Mouse (Mus musculus) lung, postnatal 0 days (tissue): Measurements from ENCODE around the gene Fam221b. TPM values are rescaled to one million over a fixed set of nuclear protein-coding genes. Genes with fewer than 3 reads are reported as not detected.

ENCODE experiments used
- ATAC-seq: fragments of 200-750 bp; cut with Nextera tagmentation; 2 replicates; pipeline ENCODE4 v1.8.0; 2017; ENCODE audit warnings: moderate library complexity
- DNase-seq: peaks from one replicate; pipeline ENCODE4 v3.0.0-alpha.2; 2016; ENCODE audit warnings: low spot score
- H3K27ac ChIP-seq: fragments of 300-500 bp; sonication (generic); 2 replicates; pipeline ENCODE4 v1.5.1; 2014; ENCODE audit warnings: antibody characterized with exemption, mild to moderate bottlenecking, low read length, mixed read lengths
- H3K27me3 ChIP-seq: fragments of 300-500 bp; sonication (generic); replicated peaks from 2 replicates; pipeline ENCODE4 v1.6.1; 2014; ENCODE audit warnings: low read length, mixed read lengths; ENCODE audit not compliant: insufficient read depth
- H3K36me3 ChIP-seq: fragments of 300-500 bp; sonication (generic); 2 replicates; pipeline ENCODE4 v1.6.1; 2014; ENCODE audit warnings: low read length, mixed read lengths; ENCODE audit not compliant: insufficient read depth
- H3K4me1 ChIP-seq: fragments of 300-500 bp; sonication (generic); 2 replicates; pipeline ENCODE4 v1.6.1; 2014; ENCODE audit warnings: antibody characterized with exemption, low read depth, low read length, mixed read lengths; ENCODE audit not compliant: insufficient read depth
- H3K4me2 ChIP-seq: fragments of 300-500 bp; sonication (generic); replicated peaks from 2 replicates; pipeline ENCODE4 v1.6.1; 2014; ENCODE audit warnings: low read depth, mild to moderate bottlenecking, low read length, moderate library complexity, mixed read lengths
- H3K4me3 ChIP-seq: fragments of 300-500 bp; sonication (generic); 2 replicates; pipeline ENCODE4 v1.5.1; 2014; ENCODE audit warnings: low read depth, low read length
- H3K9ac ChIP-seq: fragments of 300-500 bp; sonication (generic); replicated peaks from 2 replicates; pipeline ENCODE4 v1.6.1; 2014; ENCODE audit warnings: low read depth, mild to moderate bottlenecking
- H3K9me3 ChIP-seq: fragments of 300-500 bp; sonication (generic); 2 replicates; pipeline ENCODE4 v1.6.1; 2016; ENCODE audit warnings: low read length, mixed read lengths
- CTCF ChIP-seq: IDR thresholded peaks from 2 replicates; pipeline ENCODE4 v1.5.1; 2016; ENCODE audit warnings: antibody characterized with exemption, mild to moderate bottlenecking
- EP300 ChIP-seq: IDR thresholded peaks from 2 replicates; pipeline ENCODE4 v1.6.1; 2016; ENCODE audit warnings: antibody characterized with exemption, mild to moderate bottlenecking, control low read depth
- WGBS: fragments of 180-500 bp; shearing (Covaris S2); extraction: QIAGEN DNeasy Blood & Tissue Kit; methylation state at CpG from one replicate; pipeline ENCODE4 v1.1.7; 2014; 5-methylcytosine and 5-hydroxymethylcytosine counted together
- polyA plus RNA-seq: library from polyadenylated mRNA; unstranded; fragments of >200 nt; fragmentation: Nextera tagmentation; extraction: Ambion mirVana; gene quantifications from 2 replicates; pipeline ENCODE4 v1.2.1, GENCODE M21; 2015

The Fam221b gene
- polyA plus RNA-seq, 1 experiment from 2014 or later = 2.5 TPM

DNA sequence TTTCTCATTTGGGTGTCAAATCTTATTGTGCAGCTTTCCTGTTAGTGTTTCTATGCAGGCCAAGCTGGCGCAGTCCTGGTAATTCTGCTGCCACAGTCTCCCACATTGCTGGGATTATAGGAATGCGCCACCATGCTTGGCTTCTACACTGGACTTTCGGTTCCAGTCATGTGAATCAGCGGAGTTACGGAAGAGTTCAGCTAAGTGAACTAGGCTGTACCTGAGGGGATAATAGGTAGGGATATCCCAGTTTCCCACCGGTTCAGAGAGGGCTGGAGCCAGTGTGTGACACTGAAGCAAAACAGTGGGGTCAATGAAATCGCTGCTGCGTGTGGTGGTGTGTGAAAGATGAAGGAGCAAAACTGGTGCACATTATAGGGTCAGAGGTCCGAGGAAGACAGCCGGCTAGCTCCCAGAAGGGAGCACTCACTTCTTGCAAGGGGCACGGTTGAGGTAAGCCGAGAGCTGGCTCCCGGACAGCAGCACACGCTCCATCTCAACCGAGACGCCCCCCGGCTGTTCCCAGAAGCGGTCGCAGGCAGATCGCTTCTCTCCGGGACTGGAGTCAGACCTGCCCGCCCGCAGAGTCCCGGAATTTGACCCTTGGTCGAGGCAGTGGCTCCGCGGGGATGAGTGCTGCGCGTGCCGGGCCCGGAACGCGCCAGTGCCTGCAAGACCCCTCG lies 13.1 kb downstream of the Fam221b start:
- 11% methylated on average over 23 of the region's 34 CpGs for WGBS
- H3K27me3 ChIP-seq = no peaks in the 10 kb centered on the region
- no peaks in the 10 kb centered on the region for H3K36me3 ChIP-seq
- H3K4me2 ChIP-seq = peak overlapping the region; percentile 83
- no peak for TF ChIP-seq EP300
- TF ChIP-seq CTCF = no peak; the same call in 1 of the 2 replicates
- H3K4me1 ChIP-seq = peaks cover 5% of the 10 kb centered on the region; the same call in 1 of the 2 replicates
- no peaks in the 10 kb centered on the region for H3K9me3 ChIP-seq
- ATAC-seq (peak; percentile 16), DNase-seq (no peak)
- H3K27ac ChIP-seq = peak overlapping the region; percentile 86
- H3K4me3 ChIP-seq = peak overlapping the region; percentile 61
- peak overlapping the region; percentile 66 for H3K9ac ChIP-seq

DNA sequence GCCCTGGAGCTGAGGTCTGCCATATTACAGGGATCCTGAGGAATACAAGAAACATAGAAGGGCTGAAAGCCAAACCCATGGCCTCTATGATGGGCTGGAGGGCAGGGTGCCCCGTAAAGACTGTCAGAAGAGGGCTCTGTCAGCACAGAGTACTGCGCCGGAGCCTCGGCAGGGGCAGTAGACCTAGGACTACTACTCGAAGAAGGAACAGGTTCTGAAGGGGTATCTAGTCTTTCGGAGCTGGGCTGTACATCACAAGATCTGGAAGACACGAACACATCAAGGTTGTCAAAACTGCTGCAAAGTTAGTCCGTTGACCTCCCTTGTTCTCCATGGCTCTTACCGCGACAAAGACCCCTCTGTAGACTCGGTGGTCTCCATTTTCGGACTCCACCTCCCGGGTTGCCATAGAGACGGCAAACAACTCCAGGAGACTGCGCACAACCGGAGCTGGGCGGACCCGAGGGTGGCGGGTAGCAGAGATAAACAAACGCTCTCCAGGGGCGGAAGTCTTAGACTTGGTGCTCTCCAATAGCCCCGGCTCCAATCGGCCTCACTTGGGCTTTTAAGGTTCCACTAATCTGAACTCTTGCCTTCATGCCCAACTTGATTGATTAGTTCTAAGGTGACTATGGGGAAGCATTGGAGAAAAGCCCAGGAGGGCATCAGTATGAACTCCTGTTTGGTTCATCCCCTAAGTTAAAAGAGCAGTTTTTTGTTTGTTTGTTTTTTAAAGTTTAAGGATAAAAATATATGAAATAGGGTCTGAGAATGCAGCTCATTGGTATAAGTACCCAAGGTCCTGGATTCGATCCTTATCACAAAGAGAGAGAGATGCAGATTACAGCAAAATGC lies 15.6 kb downstream of the Fam221b start, which contains the start of gene Spag8:
Gene Spag8 (minus strand): TSS at position 434 of the 855 bp plus-strand sequence.
- H3K4me3 ChIP-seq = peak within 1 kb of the TSS; percentile 23; the same call in 1 of the 2 replicates
- H3K9ac ChIP-seq = no peak within 1 kb of the TSS
- H3K36me3 ChIP-seq = no peaks in the 10 kb centered on the region
- DNase-seq (peak; percentile 78), ATAC-seq (0 out of 2 replicates have a peak, but pooled peaks have one; percentile 19)
- H3K4me1 ChIP-seq = peaks cover 5% of the 10 kb centered on the region; the same call in 1 of the 2 replicates
- TF ChIP-seq CTCF = 0 out of 2 replicates have a peak, but pooled peaks have one; percentile 11
- TF ChIP-seq EP300 = no peak
- no peaks in the 10 kb centered on the region; the same call in 1 of the 2 replicates for H3K9me3 ChIP-seq
- no peak within 1 kb of the TSS for H3K27ac ChIP-seq
- peak within 1 kb of the TSS; percentile 51 for H3K4me2 ChIP-seq
- H3K27me3 ChIP-seq = no peaks in the 10 kb centered on the region
- 9% methylated on average over 24 of the region's 24 CpGs for WGBS

DNA sequence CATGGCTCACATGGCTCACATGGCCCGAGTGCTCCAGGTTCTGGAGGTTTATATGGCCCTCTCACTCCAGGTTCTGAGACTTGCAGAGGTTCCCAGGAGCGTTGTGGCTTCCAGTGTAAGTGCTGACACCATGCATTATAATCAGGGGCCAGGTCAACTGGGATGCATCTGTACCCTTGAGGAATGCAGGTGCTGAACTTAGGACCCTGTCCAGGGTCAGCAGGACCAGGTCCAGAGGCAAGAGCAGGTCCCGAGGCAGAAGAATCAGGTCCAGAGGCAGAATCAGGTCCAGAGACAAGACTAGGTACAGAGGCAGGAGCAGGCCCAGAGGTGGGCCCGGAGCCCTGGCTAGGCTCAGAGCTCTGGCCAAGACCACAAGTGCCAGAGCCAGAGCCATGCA lies 16.2 kb downstream of the Fam221b start:
- H3K4me3 ChIP-seq = no peak overlapping the region
- H3K4me1 ChIP-seq = peaks cover 5% of the 10 kb centered on the region; the same call in 1 of the 2 replicates
- 86% methylated on average over 4 of the region's 4 CpGs for WGBS
- no peaks in the 10 kb centered on the region; the same call in 1 of the 2 replicates for H3K9me3 ChIP-seq
- no peaks in the 10 kb centered on the region for H3K36me3 ChIP-seq
- no peak overlapping the region; the same call in 1 of the 2 replicates for H3K4me2 ChIP-seq
- DNase-seq (no peak), ATAC-seq (no peak)
- no peak overlapping the region for H3K9ac ChIP-seq
- no peak for TF ChIP-seq EP300
- no peak for TF ChIP-seq CTCF
- no peak overlapping the region for H3K27ac ChIP-seq
- H3K27me3 ChIP-seq = no peaks in the 10 kb centered on the region

DNA sequence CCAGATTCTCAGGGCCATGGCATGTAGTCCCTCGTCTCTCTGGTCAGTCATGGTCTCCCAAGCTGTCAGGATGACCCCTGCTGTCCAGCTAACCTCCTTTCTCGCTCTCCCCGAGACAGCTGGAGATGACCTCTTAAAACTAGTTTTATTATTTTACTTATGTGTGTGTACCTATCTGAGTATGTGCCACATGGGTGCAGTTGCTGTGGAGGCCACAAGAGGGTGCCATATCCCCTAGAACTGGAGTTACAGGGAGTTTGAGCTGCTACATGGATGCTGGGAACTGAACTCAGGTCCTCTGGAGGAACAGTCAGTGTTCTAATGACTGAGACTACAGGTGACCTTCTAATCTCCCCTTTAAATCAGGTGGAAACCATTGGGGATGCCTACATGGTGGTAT lies 19.2 kb downstream of the Fam221b start:
- 90% methylated on average over 3 of the region's 3 CpGs for WGBS
- no peak for TF ChIP-seq EP300
- TF ChIP-seq CTCF = peak; percentile 51
- H3K9ac ChIP-seq = no peak overlapping the region
- H3K27ac ChIP-seq = no peak overlapping the region
- no peaks in the 10 kb centered on the region; the same call in 1 of the 2 replicates for H3K9me3 ChIP-seq
- H3K4me2 ChIP-seq = no peak overlapping the region
- ATAC-seq = no peak
- H3K36me3 ChIP-seq = no peaks in the 10 kb centered on the region
- DNase-seq = no peak
- H3K4me1 ChIP-seq = no peaks in the 10 kb centered on the region
- no peak overlapping the region for H3K4me3 ChIP-seq
- H3K27me3 ChIP-seq = no peaks in the 10 kb centered on the region

DNA sequence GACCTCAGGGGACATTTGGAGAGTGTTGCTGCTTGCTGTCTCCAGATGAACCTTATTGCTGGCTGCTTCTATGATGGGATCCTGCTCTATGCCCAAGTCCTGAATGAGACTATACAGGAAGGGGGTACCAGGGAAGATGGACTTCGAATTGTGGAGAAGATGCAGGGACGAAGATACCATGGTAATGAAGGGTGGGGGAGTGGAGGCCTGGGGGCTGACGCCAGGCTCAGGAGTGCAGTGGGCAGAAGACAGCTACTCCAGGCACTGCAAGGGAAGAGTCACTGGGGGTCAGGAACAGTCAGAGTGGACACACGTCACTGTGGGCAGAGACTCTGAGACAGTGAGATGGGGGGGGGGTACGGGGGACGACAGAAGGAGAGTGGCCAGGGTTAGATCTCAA lies 28.5 kb downstream of the Fam221b start:
- ATAC-seq = no peak
- H3K27ac ChIP-seq = no peak overlapping the region
- 86% methylated on average over 6 of the region's 6 CpGs for WGBS

DNA sequence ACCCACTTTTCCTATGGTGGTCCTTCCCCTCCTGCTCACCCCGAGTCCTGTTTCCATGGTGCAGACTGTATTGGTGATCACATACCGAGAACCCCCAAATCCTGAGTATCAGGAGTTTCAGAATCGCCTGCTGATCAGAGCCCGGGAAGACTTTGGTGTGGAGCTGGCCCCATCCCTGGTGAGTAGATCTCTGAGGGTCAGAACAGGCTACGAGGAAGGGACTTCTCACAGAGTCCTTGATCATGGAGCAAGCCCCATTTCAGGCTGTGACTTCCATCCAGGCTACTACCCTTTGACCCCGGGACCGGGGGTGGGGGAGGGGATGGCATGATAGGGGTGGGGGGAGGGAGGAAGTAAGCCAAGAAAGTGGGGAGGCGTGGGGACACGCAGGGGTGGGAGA lies 28.9 kb downstream of the Fam221b start:
- Histone ChIP-seq H3K4me2 (no peak overlapping the region), H3K9me3 (no peaks in the 10 kb centered on the region), H3K27ac (no peak overlapping the region), H3K4me3 (no peak overlapping the region), H3K36me3 (no peaks in the 10 kb centered on the region), H3K4me1 (no peaks in the 10 kb centered on the region), H3K27me3 (no peaks in the 10 kb centered on the region), H3K9ac (no peak overlapping the region)
- no peak for TF ChIP-seq CTCF
- no peak for TF ChIP-seq EP300
- no peak for ATAC-seq
- WGBS = 72% methylated on average over 9 of the region's 9 CpGs
- no peak for DNase-seq

More for the DNA sequence above, 28.5 kb downstream of the Fam221b start:
- H3K9me3 ChIP-seq = no peaks in the 10 kb centered on the region
- no peaks in the 10 kb centered on the region for H3K36me3 ChIP-seq
- no peak overlapping the region for H3K4me3 ChIP-seq
- no peak overlapping the region for H3K4me2 ChIP-seq
- TF ChIP-seq CTCF = no peak
- TF ChIP-seq EP300 = no peak
- no peak overlapping the region for H3K9ac ChIP-seq
- no peaks in the 10 kb centered on the region for H3K4me1 ChIP-seq
- no peak for DNase-seq
- no peaks in the 10 kb centered on the region for H3K27me3 ChIP-seq
